Comparison of ENCODE assay signal across 24 mouse cellular contexts in the genomic region with DNA sequence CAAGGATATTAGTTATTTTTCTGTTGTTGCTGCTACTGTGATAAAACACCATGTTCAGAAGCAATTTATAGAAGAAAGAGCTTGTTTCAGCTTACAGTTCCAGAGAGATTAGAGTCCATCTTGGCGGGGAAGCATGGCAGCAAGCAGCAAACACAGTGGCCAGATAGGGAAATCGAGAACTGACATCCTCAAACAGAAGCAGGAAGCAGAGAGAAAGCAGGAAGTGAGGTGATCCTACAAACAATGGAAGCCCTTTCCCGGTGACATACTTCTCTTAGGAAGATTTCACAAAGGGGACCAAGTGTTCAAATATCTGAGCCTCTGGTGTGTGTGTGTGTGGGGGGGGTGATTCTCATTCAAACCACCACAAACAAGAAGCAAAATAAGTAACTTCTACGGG.
DNase-seq lines count a peak whose midpoint lies in the region; ATAC-seq lines count a peak whose summit lies in the region.
"Had no signal": no experiment of that assay in that cellular context is flagged by ENCODE, and none has a peak within 500 bp of the region (broad histone marks: within the 10 kb centered on the region; RNA-seq: fewer than 3 reads in every experiment).

No protein-coding gene starts in this region.

- no peak for DNase-seq in heart, adult 18-20 months
- DNase-seq in kidney, postnatal 10 days, result no peak
- DNase-seq in lung, postnatal 36 days, result peak; percentile 30
- DNase-seq in lung, postnatal 14 days, result no peak
- no peak for DNase-seq in frontal cortex, adult 2 months (ENCODE audit: extremely low spot score in 1 of 2, low spot score in 1 of 2)
- DNase-seq: B cell, adult 2 months; cerebellum, adult 11-12 months; cerebellum, adult 9-10 months; cerebellum, postnatal 36 days; forebrain, postnatal 0 days; gastrocnemius, adult 2 months; gastrocnemius, postnatal 25 days; heart, adult 11 months; heart, postnatal 36 days had no signal

- no peak overlapping the region for H3K9ac ChIP-seq in heart, embryonic 16.5 days (ENCODE audit: low read length)
- H3K9ac ChIP-seq in kidney, embryonic 15.5 days, result no peak overlapping the region
- H3K9ac ChIP-seq: forebrain, embryonic 13.5 days; forebrain, postnatal 0 days; heart, embryonic 15.5 days; hindbrain, embryonic 12.5 days had no signal

- 58% methylated on average over 4 of the region's 4 CpGs for WGBS in heart, embryonic 16.5 days
- 68% methylated on average over 4 of the region's 4 CpGs for WGBS in kidney, embryonic 15.5 days

- H3K36me3 ChIP-seq in heart, embryonic 16.5 days (ENCODE audit: control insufficient read depth, insufficient read depth), result no peaks in the 10 kb centered on the region
- H3K36me3 ChIP-seq in kidney, embryonic 15.5 days, result no peaks in the 10 kb centered on the region
- H3K36me3 ChIP-seq: G1E; heart, embryonic 15.5 days; hindbrain, embryonic 12.5 days had no signal

- no peak for ATAC-seq in heart, embryonic 16.5 days (replicated peaks; ENCODE audit: extremely low read depth, insufficient read depth, low FRiP score)
- ATAC-seq in kidney, embryonic 15.5 days (replicated peaks; ENCODE audit: low FRiP score), result no peak
- ATAC-seq in megakaryocyte, adult 5-6 weeks (ENCODE audit: poor library complexity, severe bottlenecking), result peak; percentile 43; the same call in 1 of the 2 replicates
- ATAC-seq: CD4-positive, CD25-positive, alpha-beta regulatory T cell, adult 4 months; forebrain, embryonic 13.5 days; forebrain, postnatal 0 days; hindbrain, embryonic 16.5 days had no signal

- peak overlapping the region; percentile 34; the same call in 1 of the 2 replicates for H3K27ac ChIP-seq in heart, embryonic 16.5 days (ENCODE audit: low read length)
- H3K27ac ChIP-seq in kidney, embryonic 15.5 days, result peak overlapping the region; percentile 76
- H3K27ac ChIP-seq: forebrain, embryonic 13.5 days; gastrocnemius, adult 2 months; heart, embryonic 15.5 days; hindbrain, embryonic 12.5 days had no signal

- H3K4me1 ChIP-seq in heart, embryonic 16.5 days (ENCODE audit: control insufficient read depth, insufficient read depth, low read length), result no peaks in the 10 kb centered on the region
- peaks cover 46% of the 10 kb centered on the region for H3K4me1 ChIP-seq in kidney, embryonic 15.5 days
- H3K4me1 ChIP-seq: forebrain, embryonic 13.5 days; hindbrain, embryonic 12.5 days had no signal

- H3K4me3 ChIP-seq in heart, embryonic 16.5 days (ENCODE audit: low read length), result no peak overlapping the region
- H3K4me3 ChIP-seq in kidney, embryonic 15.5 days (replicated peaks), result no peak overlapping the region
- H3K4me3 ChIP-seq: forebrain, embryonic 13.5 days; gastrocnemius, adult 2 months; heart, embryonic 15.5 days; hindbrain, embryonic 12.5 days had no signal

- no peak overlapping the region for H3K4me2 ChIP-seq in heart, embryonic 16.5 days (ENCODE audit: low read depth, low read length)
- no peak overlapping the region for H3K4me2 ChIP-seq in kidney, embryonic 15.5 days
- H3K4me2 ChIP-seq: forebrain, embryonic 13.5 days; heart, embryonic 11.5 days; heart, embryonic 15.5 days; hindbrain, embryonic 12.5 days had no signal

- no peaks in the 10 kb centered on the region for H3K9me3 ChIP-seq in heart, embryonic 16.5 days (replicated peaks; ENCODE audit: control insufficient read depth, low read length)
- no peaks in the 10 kb centered on the region for H3K9me3 ChIP-seq in kidney, embryonic 15.5 days (replicated peaks)
- H3K9me3 ChIP-seq: forebrain, embryonic 13.5 days; G1E; heart, embryonic 15.5 days; hindbrain, embryonic 12.5 days had no signal

- no peaks in the 10 kb centered on the region for H3K27me3 ChIP-seq in heart, embryonic 16.5 days (ENCODE audit: control insufficient read depth, insufficient read depth, low read length)
- no peaks in the 10 kb centered on the region for H3K27me3 ChIP-seq in kidney, embryonic 15.5 days
- H3K27me3 ChIP-seq: forebrain, embryonic 13.5 days; heart, embryonic 15.5 days; hindbrain, embryonic 12.5 days had no signal
